Mouse (Mus musculus) embryonic fibroblast, embryonic 13.5 days (primary cell): ENCODE results near the gene Muc5b. TPM values are rescaled to one million over a fixed set of nuclear protein-coding genes. Genes with fewer than 3 reads are reported as not detected.

Experiments
- H3K27ac ChIP-seq: 2 replicates; pipeline ENCODE4 v1.5.1; 2012; ENCODE audit warnings: low read length, control low read depth, inconsistent platforms; ENCODE audit not compliant: insufficient read depth
- H3K4me1 ChIP-seq: 2 replicates; pipeline ENCODE4 v1.6.1; 2011; ENCODE audit warnings: low read length; ENCODE audit not compliant: control insufficient read depth, insufficient read depth
- H3K4me3 ChIP-seq: 2 replicates; pipeline ENCODE4 v1.5.1; 2011; ENCODE audit warnings: mild to moderate bottlenecking, control low read depth, low read length; ENCODE audit not compliant: insufficient read depth
- CTCF ChIP-seq: IDR thresholded peaks from 2 replicates; pipeline ENCODE4 v1.5.1; 2011; ENCODE audit warnings: mild to moderate bottlenecking, control low read depth, low read length, moderate library complexity, borderline replicate concordance; ENCODE audit not compliant: insufficient read depth
- POLR2A ChIP-seq: IDR thresholded peaks from 2 replicates; pipeline ENCODE4 v1.6.1; 2011; ENCODE audit warnings: low read depth, mild to moderate bottlenecking, control low read depth, low read length, moderate library complexity
- polyA plus RNA-seq: library from polyadenylated mRNA; stranded (reverse); fragments of >200 nt; gene quantifications from 2 replicates; pipeline ENCODE4 v1.2.4, GENCODE M21; 2011; ENCODE audit warnings: low read depth; ENCODE audit not compliant: missing spikeins, insufficient read length

The Muc5b gene
- polyA plus RNA-seq, 1 experiment = not detected

- TF ChIP-seq CTCF (no peak), POLR2A (no peak)
- H3K27ac ChIP-seq = no peak overlapping the region
- peaks cover 11% of the 10 kb centered on the region for H3K4me1 ChIP-seq
- H3K4me3 ChIP-seq = peak overlapping the region; percentile 90
Observed at GRCm38 (mm10) chr7:141901825-141902224, 63.0 kb downstream of the Muc5b start.

- Histone ChIP-seq H3K27ac (no peak overlapping the region), H3K4me3 (peak overlapping the region; percentile 90), H3K4me1 (peaks cover 11% of the 10 kb centered on the region)
- TF ChIP-seq CTCF (no peak), POLR2A (peak; percentile 91)
Observed at GRCm38 (mm10) chr7:141902269-141902729, 63.4 kb downstream of the Muc5b start.

GRCm38 (mm10) chr7:141902791-141903190, 63.9 kb downstream of the Muc5b start:
- H3K27ac ChIP-seq = no peak overlapping the region
- TF ChIP-seq POLR2A (no peak), CTCF (no peak)
- peak overlapping the region; percentile 22 for H3K4me3 ChIP-seq
- H3K4me1 ChIP-seq = peaks cover 11% of the 10 kb centered on the region

- H3K27ac ChIP-seq = no peak overlapping the region
- H3K4me3 ChIP-seq = no peak overlapping the region
- H3K4me1 ChIP-seq = peaks cover 3% of the 10 kb centered on the region; the same call in 1 of the 2 replicates
- TF ChIP-seq CTCF (no peak), POLR2A (no peak)
Observed at GRCm38 (mm10) chr7:141908591-141908990, 69.7 kb downstream of the Muc5b start.

- Histone ChIP-seq H3K27ac (no peak overlapping the region), H3K4me1 (peaks cover 3% of the 10 kb centered on the region; the same call in 1 of the 2 replicates), H3K4me3 (no peak overlapping the region)
- TF ChIP-seq CTCF = no peak
- TF ChIP-seq POLR2A = no peak
Observed at GRCm38 (mm10) chr7:141911305-141911704, 72.4 kb downstream of the Muc5b start.

GRCm38 (mm10) chr7:141918407-141918806, 79.5 kb downstream of the Muc5b start, which contains the start of gene Tollip:
Tollip (minus strand) TSS chr7:141918507.
- no peaks in the 10 kb centered on the region for H3K4me1 ChIP-seq

More at GRCm38 (mm10) chr7:141918407-141918806, 79.5 kb downstream of the Muc5b start, which contains the start of gene Tollip:
- Histone ChIP-seq H3K27ac (no peak within 1 kb of the TSS), H3K4me3 (no peak within 1 kb of the TSS)
- TF ChIP-seq POLR2A = no peak
- TF ChIP-seq CTCF = no peak

Other genes starting within 250 kb of the Muc5b start
- not detected in 2 replicates for gene Muc6, start 183.8 kb upstream of the Muc5b start, polyA plus RNA-seq
- gene Muc2, start 148.7 kb upstream of the Muc5b start, polyA plus RNA-seq = 0.21 and 0.83 TPM in 2 replicates
- not detected in 2 replicates for gene Muc5ac, start 50.1 kb upstream of the Muc5b start, polyA plus RNA-seq
- 40.3 and 43.8 TPM in 2 replicates for gene Tollip, start 79.4 kb downstream of the Muc5b start, polyA plus RNA-seq
- not detected in 2 replicates for gene Brsk2, start 110.7 kb downstream of the Muc5b start, polyA plus RNA-seq
- gene Mob2, start 222.0 kb downstream of the Muc5b start, polyA plus RNA-seq = 15.2 and 15.9 TPM in 2 replicates